Mouse (Mus musculus): Measurements from ENCODE around the gene Frem1. TPM values are rescaled to one million over a fixed set of nuclear protein-coding genes. Genes with fewer than 3 reads are reported as not detected.

Frem1 gene
- polyA plus RNA-seq, 1 experiment, result 6.1 TPM

DNA sequence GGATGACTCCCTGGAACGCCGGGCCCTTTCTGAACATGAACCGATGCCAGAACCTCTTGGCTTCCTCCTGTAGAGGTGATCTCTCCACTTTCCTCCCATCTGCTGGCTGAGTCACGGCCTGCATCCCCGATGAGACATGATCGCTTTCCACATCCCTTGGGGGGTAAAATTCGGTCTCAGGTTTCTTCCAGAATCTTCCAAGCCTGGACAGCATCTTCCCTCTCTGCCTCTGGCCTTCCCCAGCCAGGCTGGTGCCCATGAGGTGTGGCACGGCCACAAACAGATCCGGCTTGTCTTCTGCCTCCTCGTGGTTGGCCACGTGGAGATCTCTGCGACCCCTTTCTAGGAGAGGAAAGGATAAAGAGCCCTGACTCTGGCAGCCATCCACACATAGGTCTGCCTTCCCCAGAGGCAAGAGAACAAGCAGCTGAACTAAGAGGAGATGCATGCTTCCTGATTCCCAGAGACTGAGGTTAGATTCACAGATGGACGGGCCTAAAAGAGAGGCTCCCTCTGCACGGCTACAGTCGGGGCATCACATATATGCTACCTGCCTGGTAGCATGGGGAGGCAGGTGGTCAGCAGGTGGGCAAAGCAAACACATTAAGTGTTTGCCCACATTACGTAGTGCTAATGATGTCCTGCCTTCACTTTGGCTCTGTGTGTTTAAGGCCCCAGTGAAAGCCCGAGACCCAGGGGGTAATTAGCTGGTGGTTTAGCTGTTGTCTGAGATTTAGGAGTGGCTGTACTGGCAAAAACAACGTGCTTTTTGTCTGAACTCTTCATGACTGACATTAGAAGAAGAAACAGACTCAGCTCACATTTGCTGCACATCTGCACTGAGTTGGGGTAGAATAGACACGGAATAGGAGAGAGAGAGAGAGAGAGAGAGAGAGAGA, 167.3 kb downstream of the Frem1 start, which contains the start of gene Cer1:
Gene Cer1 (minus strand): TSS at position 513 of the 899 bp plus-strand sequence.
- TF ChIP-seq POLR2A (IDR thresholded peaks at IDR 0.05; ENCODE audit: borderline replicate concordance, extremely low read depth, insufficient read depth, insufficient read length, poor library complexity, severe bottlenecking), result no peak
- no peak for TF ChIP-seq CTCF (IDR thresholded peaks at IDR 0.05; ENCODE audit: borderline replicate concordance, extremely low read depth, insufficient read depth, insufficient read length)
- DNase-seq (ENCODE audit: low read depth), result peak; percentile 74

DNA sequence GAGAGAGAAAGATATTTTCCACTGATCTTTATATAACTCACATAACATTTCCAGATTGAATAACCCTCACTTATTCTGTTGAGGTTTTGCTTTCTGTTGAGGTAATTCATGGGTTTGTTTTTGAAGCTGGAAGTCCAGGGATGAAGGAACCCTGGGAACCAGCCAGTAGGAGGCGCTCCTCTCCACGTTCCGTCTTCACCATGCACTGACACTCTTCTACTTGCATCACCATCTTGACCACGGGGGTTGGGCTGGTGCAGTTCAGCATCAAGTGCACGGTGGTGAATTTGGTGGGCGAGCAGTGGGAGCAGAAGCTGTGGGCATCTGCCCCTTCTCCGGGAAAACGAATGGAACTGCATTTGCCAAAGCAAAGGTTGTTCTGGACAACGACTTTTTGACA, 169.6 kb downstream of the Frem1 start:
- DNase-seq (ENCODE audit: low read depth), result no peak
- peak; percentile 16; the same call in 1 of the 2 replicates for TF ChIP-seq CTCF (IDR thresholded peaks at IDR 0.05; ENCODE audit: borderline replicate concordance, extremely low read depth, insufficient read depth, insufficient read length)
- TF ChIP-seq POLR2A (IDR thresholded peaks at IDR 0.05; ENCODE audit: borderline replicate concordance, extremely low read depth, insufficient read depth, insufficient read length, poor library complexity, severe bottlenecking), result no peak

DNA sequence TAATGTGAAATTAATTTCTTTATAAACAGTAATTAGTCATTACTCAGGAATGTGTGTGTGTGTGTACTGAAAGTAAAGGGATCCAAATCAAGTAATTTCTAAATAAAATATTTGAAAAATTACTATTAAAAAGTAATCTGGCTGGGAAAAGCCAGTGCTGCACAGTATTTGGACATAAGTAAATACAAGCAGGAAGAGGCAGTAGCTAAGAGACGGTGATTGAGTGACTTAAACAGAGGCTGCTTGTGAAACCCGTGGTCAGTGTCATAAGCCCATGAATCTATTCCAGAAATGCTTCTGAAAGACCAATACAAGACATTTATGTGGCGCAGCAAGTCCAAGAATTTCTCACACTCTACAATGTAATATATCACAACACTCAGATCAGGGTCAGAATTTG, 170.8 kb downstream of the Frem1 start:
- TF ChIP-seq CTCF (IDR thresholded peaks at IDR 0.05; ENCODE audit: borderline replicate concordance, extremely low read depth, insufficient read depth, insufficient read length) (no peak), POLR2A (IDR thresholded peaks at IDR 0.05; ENCODE audit: borderline replicate concordance, extremely low read depth, insufficient read depth, insufficient read length, poor library complexity, severe bottlenecking) (no peak)
- no peak for DNase-seq (ENCODE audit: low read depth)

DNA sequence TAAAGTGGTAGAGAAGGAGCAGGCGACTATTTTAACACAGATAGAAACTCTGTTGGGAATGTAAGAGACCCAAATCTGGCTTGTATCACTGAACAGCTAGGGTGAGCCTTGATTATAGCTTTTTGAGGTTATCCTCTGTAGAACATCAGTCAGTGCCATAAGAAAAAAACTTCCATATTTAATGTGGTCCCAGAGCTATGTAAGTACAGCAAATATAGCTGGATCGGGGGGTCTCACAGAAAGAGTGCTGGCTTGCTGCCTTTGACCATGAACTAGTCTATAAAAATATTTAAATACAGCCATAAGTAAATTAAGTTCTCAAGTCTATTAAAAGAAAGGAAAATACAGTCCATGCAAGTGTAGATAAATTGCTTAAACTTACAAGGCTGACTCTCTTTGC, 171.9 kb downstream of the Frem1 start:
- no peak for TF ChIP-seq POLR2A (IDR thresholded peaks at IDR 0.05; ENCODE audit: borderline replicate concordance, extremely low read depth, insufficient read depth, insufficient read length, poor library complexity, severe bottlenecking)
- no peak for TF ChIP-seq CTCF (IDR thresholded peaks at IDR 0.05; ENCODE audit: borderline replicate concordance, extremely low read depth, insufficient read depth, insufficient read length)

DNA sequence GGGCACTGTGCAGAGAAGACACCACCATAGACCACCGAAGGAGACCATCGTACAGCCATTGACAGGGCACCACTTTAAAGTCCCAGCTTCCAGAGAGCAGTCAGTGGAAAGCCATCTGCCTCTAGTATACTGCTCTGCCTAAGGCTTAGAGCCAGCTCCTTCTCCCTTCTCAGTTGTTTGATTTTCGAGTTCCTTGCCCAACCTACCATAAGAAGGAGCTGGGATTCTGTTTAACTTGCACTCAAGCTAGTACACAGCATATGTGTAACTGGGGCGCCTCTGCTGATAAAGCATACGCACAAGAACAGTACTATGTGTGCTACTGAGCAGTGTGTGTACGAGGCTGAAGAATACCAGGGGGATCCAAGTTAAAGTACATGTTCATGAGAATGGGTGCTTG, 173.0 kb downstream of the Frem1 start:
- no peak for TF ChIP-seq CTCF (IDR thresholded peaks at IDR 0.05; ENCODE audit: borderline replicate concordance, extremely low read depth, insufficient read depth, insufficient read length)
- DNase-seq (ENCODE audit: low read depth), result peak; percentile 59

More for the DNA sequence above, 171.9 kb downstream of the Frem1 start:
- DNase-seq (ENCODE audit: low read depth), result no peak

DNA sequence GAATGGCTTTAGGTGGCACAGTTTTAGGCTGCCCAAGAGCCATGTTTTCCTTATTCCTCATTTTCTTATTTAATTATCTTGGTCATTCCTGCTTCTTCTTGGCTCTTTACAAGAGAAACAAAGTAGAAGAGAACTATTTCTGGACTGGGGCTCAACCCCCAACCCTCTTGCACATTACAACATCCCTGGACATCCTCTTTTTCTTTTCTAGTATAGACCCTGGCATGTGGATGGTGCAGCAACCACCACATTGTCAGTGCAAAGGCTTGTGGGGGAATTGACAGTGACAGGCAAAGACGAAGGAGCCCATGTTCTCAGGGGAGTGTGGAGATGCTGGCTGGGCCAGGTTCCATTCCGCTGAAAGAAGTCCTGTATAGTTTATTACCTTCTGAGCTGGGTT, 175.5 kb downstream of the Frem1 start:
- no peak for DNase-seq (ENCODE audit: low read depth)
- TF ChIP-seq POLR2A (IDR thresholded peaks at IDR 0.05; ENCODE audit: borderline replicate concordance, extremely low read depth, insufficient read depth, insufficient read length, poor library complexity, severe bottlenecking) (no peak), CTCF (IDR thresholded peaks at IDR 0.05; ENCODE audit: borderline replicate concordance, extremely low read depth, insufficient read depth, insufficient read length) (no peak)

DNA sequence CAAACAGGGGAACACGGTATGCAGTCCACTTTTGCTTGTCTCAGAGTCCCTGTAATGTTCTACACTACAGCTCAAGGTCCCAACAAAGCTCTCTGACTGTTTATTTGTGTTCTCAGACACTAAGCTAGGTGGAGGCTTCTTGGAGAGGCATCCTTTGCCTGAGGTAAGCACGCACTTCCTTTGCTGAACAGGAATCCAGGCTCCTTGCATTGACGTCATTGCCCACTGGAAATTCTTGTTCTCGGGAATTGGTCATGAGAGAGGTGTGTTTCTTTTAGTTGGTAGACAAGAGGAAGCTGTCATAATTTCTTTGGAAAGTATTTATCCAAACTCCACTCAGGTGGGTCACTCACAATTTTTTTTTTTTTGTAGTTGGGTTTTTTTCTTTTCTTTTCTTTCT, 176.6 kb downstream of the Frem1 start:
- TF ChIP-seq POLR2A (IDR thresholded peaks at IDR 0.05; ENCODE audit: borderline replicate concordance, extremely low read depth, insufficient read depth, insufficient read length, poor library complexity, severe bottlenecking) (no peak), CTCF (IDR thresholded peaks at IDR 0.05; ENCODE audit: borderline replicate concordance, extremely low read depth, insufficient read depth, insufficient read length) (no peak)
- DNase-seq (ENCODE audit: low read depth), result no peak

DNA sequence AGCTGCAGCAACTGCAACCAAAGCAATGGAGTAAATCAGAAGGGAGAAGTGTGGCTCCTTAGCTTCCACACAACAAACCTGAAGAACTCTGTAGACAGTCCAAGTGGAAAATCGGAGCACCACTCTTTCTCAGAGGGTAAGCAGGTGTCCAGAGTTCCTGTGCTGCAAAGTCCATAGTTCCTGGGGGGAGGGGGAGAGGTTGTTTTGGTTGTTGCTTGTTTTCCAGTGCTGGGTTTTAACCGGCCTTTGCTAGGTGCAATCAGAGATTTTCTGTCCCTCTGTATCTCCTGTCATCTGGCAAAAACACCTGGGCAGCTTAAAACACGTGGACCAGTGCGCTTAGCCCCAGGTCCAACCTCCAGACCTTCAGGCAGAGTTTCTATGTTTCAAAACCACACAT, 177.3 kb downstream of the Frem1 start:
- TF ChIP-seq POLR2A (IDR thresholded peaks at IDR 0.05; ENCODE audit: borderline replicate concordance, extremely low read depth, insufficient read depth, insufficient read length, poor library complexity, severe bottlenecking) (no peak), CTCF (IDR thresholded peaks at IDR 0.05; ENCODE audit: borderline replicate concordance, extremely low read depth, insufficient read depth, insufficient read length) (no peak)
- no peak for DNase-seq (ENCODE audit: low read depth)

DNA sequence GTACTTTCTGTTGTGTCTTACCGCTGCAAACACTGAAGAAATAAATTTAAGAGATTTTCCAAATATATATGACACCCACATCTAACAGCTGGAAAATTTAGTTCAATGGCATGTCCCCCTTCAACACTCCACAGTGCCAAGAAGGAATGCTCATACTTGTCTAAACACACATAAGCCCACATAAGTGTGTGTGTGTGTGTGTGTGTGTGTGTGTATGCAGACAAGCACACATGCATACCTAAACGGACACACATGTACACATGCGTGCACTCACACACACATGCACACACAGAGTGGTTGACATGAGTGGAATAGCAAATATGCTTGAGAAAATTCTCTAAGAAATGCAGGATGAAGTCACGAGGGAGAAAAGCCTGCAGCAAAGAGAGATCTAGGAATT, 179.6 kb downstream of the Frem1 start:
- TF ChIP-seq POLR2A (IDR thresholded peaks at IDR 0.05; ENCODE audit: borderline replicate concordance, extremely low read depth, insufficient read depth, insufficient read length, poor library complexity, severe bottlenecking) (no peak), CTCF (IDR thresholded peaks at IDR 0.05; ENCODE audit: borderline replicate concordance, extremely low read depth, insufficient read depth, insufficient read length) (no peak)
- DNase-seq (ENCODE audit: low read depth), result no peak

DNA sequence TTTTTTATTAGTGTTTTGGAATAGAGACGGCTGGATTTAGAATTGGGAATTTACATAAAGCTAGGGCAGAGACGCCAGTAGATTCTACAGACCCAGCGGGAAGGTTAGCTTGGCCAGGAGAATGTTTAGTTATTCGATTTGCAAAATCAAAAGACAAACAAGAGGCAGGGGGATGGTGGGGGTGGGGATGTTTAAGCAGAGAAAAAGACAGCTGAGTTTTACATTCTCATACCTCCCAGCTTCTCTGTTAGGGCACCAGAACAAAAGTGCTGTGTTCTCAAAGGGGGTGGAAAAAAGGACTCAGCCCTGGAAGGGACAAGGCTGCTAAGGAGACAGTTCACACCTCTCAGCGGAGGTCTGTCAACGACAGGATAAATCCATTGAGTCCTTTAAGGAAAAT, 180.0 kb downstream of the Frem1 start:
- DNase-seq (ENCODE audit: low read depth), result peak; percentile 44

DNA sequence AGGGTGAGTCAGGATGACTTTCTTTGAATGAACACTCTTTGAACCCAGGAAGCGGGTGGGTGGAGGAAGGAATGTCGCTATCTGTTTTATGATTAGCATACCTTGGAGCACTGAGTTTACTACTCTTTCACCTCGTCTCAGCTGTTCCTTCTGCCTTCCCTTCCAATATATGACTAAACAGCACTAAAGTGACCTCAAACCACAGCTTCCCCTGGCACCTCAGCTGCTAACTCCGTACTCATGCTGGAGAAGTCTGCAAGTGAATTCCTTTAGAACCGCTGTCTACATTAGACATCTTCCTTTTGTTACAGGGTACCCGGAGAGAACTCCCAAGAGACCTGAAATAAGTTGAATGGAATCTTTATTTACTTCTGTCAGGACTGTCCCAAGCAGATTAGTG, 181.2 kb downstream of the Frem1 start:
- TF ChIP-seq CTCF (IDR thresholded peaks at IDR 0.05; ENCODE audit: borderline replicate concordance, extremely low read depth, insufficient read depth, insufficient read length) (no peak), POLR2A (IDR thresholded peaks at IDR 0.05; ENCODE audit: borderline replicate concordance, extremely low read depth, insufficient read depth, insufficient read length, poor library complexity, severe bottlenecking) (no peak)
- DNase-seq (ENCODE audit: low read depth), result no peak

More for the DNA sequence above, 180.0 kb downstream of the Frem1 start:
- TF ChIP-seq CTCF (IDR thresholded peaks at IDR 0.05; ENCODE audit: borderline replicate concordance, extremely low read depth, insufficient read depth, insufficient read length) (no peak), POLR2A (IDR thresholded peaks at IDR 0.05; ENCODE audit: borderline replicate concordance, extremely low read depth, insufficient read depth, insufficient read length, poor library complexity, severe bottlenecking) (no peak)

All from brain, embryonic 14.5 days (tissue).